Mouse (Mus musculus) ES-E14 (cell line): ENCODE results near the gene Magi1. TPM values are rescaled to one million over a fixed set of nuclear protein-coding genes. Genes with fewer than 3 reads are reported as not detected.

Source experiments
- DNase-seq: peaks from one replicate; pipeline ENCODE4 v3.0.0-alpha.2; 2013; ENCODE audit warnings: low read depth, low spot score
- H3K27ac ChIP-seq: 2 replicates; pipeline ENCODE4 v1.5.1; 2012; ENCODE audit warnings: low read depth, mild to moderate bottlenecking, low read length, moderate library complexity, mixed read lengths; ENCODE audit not compliant: poor library complexity, insufficient read depth, severe bottlenecking
- H3K36me3 ChIP-seq: 2 replicates; pipeline ENCODE4 v1.6.1; 2012; ENCODE audit warnings: mild to moderate bottlenecking, low read length, moderate library complexity, mixed read lengths; ENCODE audit not compliant: control insufficient read depth, poor library complexity, insufficient read depth, severe bottlenecking
- H3K4me1 ChIP-seq, 2 experiments: fragments of 150-350 bp in 1 of 2; sonication (generic) in 1 of 2; 2 replicates each; pipeline ENCODE4 v1.6.1; 2012; ENCODE audit warnings: low read length in 2 of 2, mild to moderate bottlenecking in 1 of 2, mixed read lengths in 1 of 2; ENCODE audit not compliant: control insufficient read depth in 2 of 2, insufficient read depth in 2 of 2, poor library complexity in 1 of 2
- H3K4me3 ChIP-seq, 2 experiments: fragments of 150-350 bp in 1 of 2; sonication (generic) in 1 of 2; 2 replicates each; pipeline ENCODE4 v1.5.1; 2012; ENCODE audit warnings: low read length in 2 of 2, low read depth in 1 of 2, mild to moderate bottlenecking in 1 of 2, mixed read lengths in 1 of 2; ENCODE audit not compliant: insufficient read depth in 1 of 2, poor library complexity in 1 of 2, severe bottlenecking in 1 of 2
- H3K9ac ChIP-seq: 2 replicates; pipeline ENCODE4 v1.6.1; 2012; ENCODE audit warnings: low read depth, mild to moderate bottlenecking, low read length, mixed read lengths; ENCODE audit not compliant: poor library complexity, insufficient read depth, severe bottlenecking
- H3K9me3 ChIP-seq: fragments of 150-350 bp; sonication (generic); 2 replicates; pipeline ENCODE4 v1.6.1; 2012; ENCODE audit warnings: low read depth, mild to moderate bottlenecking, low read length; ENCODE audit not compliant: control insufficient read depth, insufficient read depth
- CHD2 ChIP-seq: IDR thresholded peaks from 2 replicates; pipeline ENCODE4 v1.6.1; 2014; ENCODE audit warnings: mild to moderate bottlenecking, low read depth, low read length, inconsistent platforms
- HCFC1 ChIP-seq: IDR thresholded peaks from 2 replicates; pipeline ENCODE4 v1.6.1; 2012; ENCODE audit warnings: low read length, inconsistent platforms, borderline replicate concordance; ENCODE audit not compliant: insufficient read depth
- MAFK ChIP-seq: IDR thresholded peaks from 2 replicates; pipeline ENCODE4 v1.6.1; 2014; ENCODE audit warnings: mild to moderate bottlenecking, low read depth, low read length, inconsistent platforms; ENCODE audit not compliant: insufficient read depth
- ZC3H11A ChIP-seq: IDR thresholded peaks from 2 replicates; pipeline ENCODE4 v1.6.1; 2012; ENCODE audit warnings: low read depth, mild to moderate bottlenecking, inconsistent platforms, low read length, borderline replicate concordance
- ZNF384 ChIP-seq: IDR thresholded peaks from 2 replicates; pipeline ENCODE4 v1.6.1; 2012; ENCODE audit warnings: low read depth, low read length, inconsistent platforms
- in situ Hi-C, 2 experiments: fragments of 600-800 bp; cut with MboI; formaldehyde crosslinking; loops; one replicate each; pipeline ENCODE4 v1.15.1; 2025; ENCODE audit warnings: low sequenced_read_pairs in 2 of 2, inconsistent platforms in 1 of 2; ENCODE audit not compliant: unreplicated experiment in 2 of 2
- total RNA-seq: library from RNA; depleted of rRNA; stranded (reverse); fragments of 300-350 nt; gene quantifications from 2 replicates; pipeline ENCODE4 v1.2.3, GENCODE M21; 2012; rRNA removed

Gene Magi1
- total RNA-seq: 14.6 and 17.4 TPM in 2 replicates

DNA sequence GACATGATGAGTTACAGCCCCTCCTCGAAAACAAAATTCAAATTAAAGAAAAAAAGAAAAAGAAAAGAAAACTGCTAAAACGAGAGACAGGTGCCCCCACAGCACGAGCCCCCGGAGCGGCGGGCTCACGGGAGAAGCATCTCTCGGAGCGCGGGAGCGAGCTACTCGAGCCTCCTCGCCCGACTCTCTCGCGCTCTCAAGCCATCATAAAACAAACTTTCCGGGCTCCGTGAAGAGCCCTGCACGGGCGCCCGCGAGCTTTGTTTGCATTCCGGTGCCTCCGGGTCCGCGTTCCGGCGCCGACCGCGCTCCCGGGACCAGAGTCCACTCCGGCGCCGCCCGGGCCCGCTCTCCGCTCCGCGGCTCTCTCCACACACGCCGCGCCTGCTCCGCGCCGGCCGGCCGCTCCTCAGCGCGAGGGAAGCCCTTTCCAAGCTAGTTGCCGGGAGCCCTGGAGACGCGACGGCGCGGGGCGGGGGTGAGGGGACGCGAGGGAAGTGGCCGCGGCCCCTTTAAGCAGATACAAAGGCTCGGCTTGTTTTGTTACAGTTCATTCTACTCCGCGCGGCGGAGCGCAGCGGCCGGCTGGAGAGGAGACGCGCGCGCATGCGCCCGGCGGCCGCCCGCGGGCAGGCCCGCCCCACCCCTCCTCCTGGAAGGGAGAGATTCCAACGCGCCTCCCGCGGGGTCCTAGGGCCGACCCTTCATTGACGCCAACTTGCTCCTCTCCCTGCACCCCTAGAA, at the start of gene Magi1:
Magi1 (minus strand) TSS at position 600 of the 744 bp plus-strand sequence.
- Histone ChIP-seq H3K27ac (peak within 1 kb of the TSS; percentile 41), H3K4me3 (peak within 1 kb of the TSS; percentile 88 to 89), H3K9ac (peak within 1 kb of the TSS; percentile 85), H3K4me1 (no peaks in the 10 kb centered on the region; a peak in 1 of 4 replicates), H3K9me3 (no peaks in the 10 kb centered on the region), H3K36me3 (no peaks in the 10 kb centered on the region)
- in situ Hi-C loops: no loop called here
- no peak for TF ChIP-seq MAFK
- TF ChIP-seq HCFC1: peak; percentile 60
- DNase-seq: peak; percentile 78

DNA sequence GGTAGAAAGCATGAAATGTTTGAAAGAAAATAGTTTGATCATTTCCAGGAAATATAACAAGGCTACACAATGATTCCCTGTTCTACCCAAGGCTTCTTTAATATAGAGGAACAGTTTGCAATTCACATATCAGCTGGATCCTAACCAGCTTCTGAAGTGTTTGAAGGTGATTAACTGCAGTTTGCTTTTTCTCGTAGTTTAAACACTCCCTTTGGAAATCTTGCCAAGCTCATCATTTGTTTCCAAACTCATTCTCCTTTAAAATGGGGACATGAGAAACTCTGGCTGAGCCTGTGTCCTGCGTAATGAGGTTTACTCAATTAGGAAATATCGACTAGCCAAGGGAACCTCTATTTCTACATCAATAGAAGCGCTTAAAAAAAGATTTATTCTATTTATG, 43.4 kb upstream of the Magi1 start:
- Histone ChIP-seq H3K36me3 (no peaks in the 10 kb centered on the region), H3K4me1 (no peaks in the 10 kb centered on the region), H3K4me3 (no peak overlapping the region), H3K27ac (no peak overlapping the region), H3K9ac (no peak overlapping the region), H3K9me3 (no peaks in the 10 kb centered on the region)
- TF ChIP-seq CHD2 (no peak), MAFK (no peak), ZNF384 (no peak), HCFC1 (no peak), ZC3H11A (no peak)
- in situ Hi-C loops: no loop called here
- no peak for DNase-seq

DNA sequence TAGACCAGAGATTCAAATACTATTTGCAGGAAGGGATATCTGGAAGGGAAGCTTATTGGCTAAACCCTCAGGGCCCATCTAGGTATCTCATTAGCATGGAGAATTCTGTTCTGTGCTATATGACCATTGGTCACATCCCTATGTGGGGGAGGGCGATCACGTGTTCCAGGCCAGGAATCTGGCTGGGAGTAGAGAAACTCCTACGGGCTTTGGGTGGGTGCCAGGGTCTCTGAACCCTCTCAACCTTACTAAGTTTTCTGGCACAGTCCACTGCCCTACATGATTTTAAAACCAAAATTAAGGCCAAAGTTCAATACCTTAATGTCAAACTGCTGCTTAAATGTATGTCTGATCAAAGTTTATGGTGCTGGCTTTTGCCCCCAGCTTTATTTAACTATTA, 33.2 kb upstream of the Magi1 start:
- no peak overlapping the region for H3K27ac ChIP-seq
- H3K9me3 ChIP-seq: no peaks in the 10 kb centered on the region
- no peak overlapping the region for H3K4me3 ChIP-seq
- no peak for TF ChIP-seq ZC3H11A
- no peak for TF ChIP-seq MAFK
- TF ChIP-seq HCFC1: no peak
- TF ChIP-seq ZNF384: no peak
- H3K4me1 ChIP-seq: no peaks in the 10 kb centered on the region
- H3K9ac ChIP-seq: no peak overlapping the region
- H3K36me3 ChIP-seq: no peaks in the 10 kb centered on the region
- no peak for DNase-seq
- in situ Hi-C loops: no loop called here

DNA sequence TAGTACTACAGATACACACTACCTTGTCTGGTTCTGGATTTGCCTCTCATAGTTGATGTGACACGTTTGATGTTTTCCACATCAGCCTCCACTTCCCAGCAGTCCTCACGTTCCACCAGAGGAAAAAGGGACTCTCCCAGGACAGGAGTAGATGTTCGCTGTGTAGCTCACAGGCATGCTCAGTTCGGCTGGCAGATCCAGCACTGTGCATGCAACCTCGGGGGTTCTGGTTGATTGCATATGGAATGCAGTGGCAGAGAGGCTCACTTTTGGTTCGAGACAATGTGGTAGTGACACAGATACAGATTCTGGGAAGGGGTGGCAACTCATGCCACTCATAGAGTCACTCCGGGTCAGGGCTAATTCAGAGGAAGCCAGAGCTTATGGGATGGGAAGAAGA, 28.6 kb upstream of the Magi1 start:
- no peak overlapping the region for H3K27ac ChIP-seq
- no peaks in the 10 kb centered on the region for H3K36me3 ChIP-seq
- H3K4me3 ChIP-seq: no peak overlapping the region
- TF ChIP-seq HCFC1: no peak
- TF ChIP-seq ZC3H11A: no peak
- no peak for TF ChIP-seq CHD2
- TF ChIP-seq ZNF384: no peak
- no peak for TF ChIP-seq MAFK
- H3K9me3 ChIP-seq: no peaks in the 10 kb centered on the region
- peaks cover 0 to 2% of the 10 kb centered on the region in 2 experiments; a peak in 1 of 4 replicates for H3K4me1 ChIP-seq
- no peak for DNase-seq
- no peak overlapping the region for H3K9ac ChIP-seq
- in situ Hi-C loops: no loop called here

DNA sequence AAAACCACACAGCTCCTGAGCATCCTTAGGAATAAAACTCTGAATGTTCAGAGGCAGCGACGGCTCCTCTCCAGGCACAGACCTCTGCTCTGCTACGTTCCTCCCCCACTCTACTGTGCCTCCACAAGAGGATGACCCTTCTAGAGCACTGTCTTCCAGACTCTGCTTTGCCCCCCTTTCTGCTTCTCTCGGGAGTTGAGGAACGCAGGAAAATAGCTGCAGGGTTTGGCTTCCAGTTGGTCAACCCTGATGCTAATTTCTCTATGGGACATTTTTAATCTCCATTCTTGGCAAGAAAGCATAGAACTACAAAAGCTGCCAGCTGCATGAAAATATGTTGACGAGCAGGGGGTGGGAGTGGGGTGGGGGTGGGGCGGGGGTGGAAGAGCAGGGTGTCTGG, 24.8 kb upstream of the Magi1 start:
- Histone ChIP-seq H3K27ac (no peak overlapping the region), H3K4me1 (peaks cover 0 to 2% of the 10 kb centered on the region in 2 experiments; a peak in 1 of 4 replicates), H3K36me3 (no peaks in the 10 kb centered on the region), H3K4me3 (no peak overlapping the region), H3K9ac (no peak overlapping the region), H3K9me3 (no peaks in the 10 kb centered on the region)
- in situ Hi-C loops: no loop called here
- no peak for TF ChIP-seq ZC3H11A
- no peak for TF ChIP-seq CHD2
- no peak for TF ChIP-seq ZNF384
- DNase-seq: no peak
